Mouse (Mus musculus) CD4-positive helper T cell, adult 2 months (primary cell): Measurements from ENCODE around the gene Gm7951.
"Not testable (repeated sequence)": the region's sequence is repeated elsewhere in the genome, so short reads cannot be mapped to it uniquely, and the experiment has no call there.

Source experiments
- DNase-seq: peaks from one replicate; pipeline ENCODE4 v3.0.0-alpha.2; 2012; ENCODE audit warnings: low read depth, missing footprints, low spot score

The Gm7951 gene

DNA sequence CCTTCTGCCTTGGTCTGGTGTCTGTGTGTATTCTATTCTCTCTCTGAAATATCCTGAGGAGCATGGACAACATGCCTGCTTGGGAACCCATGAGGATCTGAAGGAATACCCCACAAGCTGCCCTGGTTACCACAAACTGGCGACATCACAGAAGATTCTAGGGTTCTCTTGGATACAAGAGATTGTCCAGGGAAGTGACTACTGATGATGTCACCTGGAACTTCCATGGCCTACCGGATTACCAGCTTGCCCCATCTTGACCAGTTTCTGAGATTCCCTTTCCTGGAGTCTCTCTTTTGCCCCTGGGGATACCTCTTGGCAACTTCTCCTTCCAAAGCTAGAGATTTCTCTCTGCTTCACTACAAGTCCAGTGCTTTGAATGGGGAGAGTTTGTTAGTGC, at the start of gene Gm7951:
Gm7951 (minus strand) TSS at position 101 of the 400 bp plus-strand sequence.
- not testable (repeated sequence) for DNase-seq

DNA sequence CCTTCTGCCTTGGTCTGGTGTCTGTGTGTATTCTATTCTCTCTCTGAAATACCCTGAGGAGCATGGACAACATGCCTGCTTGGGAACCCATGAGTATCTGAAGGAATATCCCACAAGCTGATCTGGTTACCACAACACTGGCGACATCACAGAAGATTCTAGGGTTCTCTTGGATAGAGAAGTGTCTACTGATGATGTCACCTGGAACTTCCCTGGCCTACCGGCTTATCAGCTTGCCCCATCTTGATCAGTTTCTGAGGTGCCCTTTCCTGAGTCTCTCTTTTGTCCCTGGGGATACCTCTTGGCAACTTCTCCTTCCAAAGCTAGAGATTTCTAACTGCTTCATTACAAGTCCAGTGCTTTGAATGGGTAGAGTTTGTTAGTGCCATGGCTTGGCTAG, 45.4 kb upstream of the Gm7951 start, which contains the start of gene Gm17027:
Gm17027 (minus strand) TSS at position 101 of the 400 bp plus-strand sequence.
- not testable (repeated sequence) for DNase-seq

DNA sequence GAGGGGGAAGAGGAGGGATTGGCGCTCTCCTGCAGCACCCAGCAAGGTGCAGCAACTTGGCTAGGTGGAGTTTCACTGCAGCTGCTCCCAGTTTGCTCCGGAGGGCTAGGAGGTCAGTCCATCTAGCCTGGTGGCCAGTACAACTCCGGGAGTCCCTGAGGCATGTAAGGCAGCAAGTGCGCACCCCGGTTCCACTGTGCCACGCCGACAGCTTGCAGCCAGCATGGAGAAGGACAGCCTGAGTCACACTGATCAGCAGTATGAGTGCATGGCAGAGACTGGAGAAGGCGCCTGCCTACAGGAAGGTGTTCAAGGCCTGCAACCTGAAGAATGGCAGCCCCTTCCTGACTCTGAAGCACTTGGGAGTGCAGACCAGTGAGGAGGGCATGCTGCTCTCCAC, 17.4 kb upstream of the Gm7951 start:
- DNase-seq, result not testable (repeated sequence)

DNA sequence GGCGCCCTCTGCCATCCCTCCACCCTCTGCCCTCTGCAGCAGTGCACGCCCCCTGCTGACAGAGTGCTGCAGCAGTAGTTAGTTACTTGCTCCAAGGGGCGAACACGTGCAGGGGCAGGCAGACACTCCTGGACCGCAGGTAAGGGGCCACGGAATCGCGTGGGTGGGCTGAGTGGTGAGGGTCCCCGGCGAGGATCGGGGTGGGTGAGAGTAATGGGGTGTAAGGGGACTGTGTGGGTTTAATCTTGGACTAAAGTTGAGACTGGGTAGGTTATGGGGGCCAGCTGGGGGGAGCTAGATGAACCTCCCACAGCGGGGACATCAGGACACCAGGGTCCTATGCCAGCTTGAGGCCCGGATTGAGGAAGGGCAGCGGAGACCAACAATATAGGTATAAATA, 16.6 kb upstream of the Gm7951 start:
- not testable (repeated sequence) for DNase-seq
